Mouse (Mus musculus): ENCODE data around the gene Mvb12b. TPM values are rescaled to one million over a fixed set of nuclear protein-coding genes. Genes with fewer than 3 reads are reported as not detected.

The Mvb12b gene
- total and polyA plus RNA-seq, 2 experiments from 2014 or later = 68.1 to 155 TPM

DNA sequence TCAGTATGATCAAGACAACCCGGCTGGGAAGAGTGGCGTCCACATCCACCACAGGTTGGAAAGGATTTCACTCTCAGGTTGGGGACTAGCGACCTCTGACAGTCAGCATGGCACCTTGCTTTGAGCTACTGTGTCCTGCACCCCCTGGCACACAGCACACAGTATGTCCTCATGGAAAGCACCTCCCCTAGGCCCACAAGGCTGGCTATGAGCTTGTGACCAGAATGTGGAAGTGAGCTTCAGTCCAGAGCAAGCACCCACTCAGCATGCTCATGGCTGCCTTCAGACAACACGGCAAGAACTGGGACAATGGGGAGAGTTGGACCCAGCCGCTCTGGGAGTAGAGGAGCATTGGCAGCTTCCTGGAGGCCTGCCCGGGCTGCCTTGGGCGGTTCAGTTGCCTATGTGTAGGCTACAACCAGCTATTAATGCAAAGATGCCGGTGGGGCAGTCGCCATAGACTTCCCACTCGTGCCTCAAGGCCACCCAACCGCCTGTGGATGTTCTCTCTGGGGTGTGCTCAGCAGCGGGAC, 84.6 kb downstream of the Mvb12b start:
- ATAC-seq (ENCODE audit: low FRiP score) (peak; percentile 12; the same call in 1 of the 2 replicates), DNase-seq (ENCODE audit: low spot score) (no peak)
- H3K4me3 ChIP-seq (ENCODE audit: low read depth, low read length) = no peak overlapping the region
- no peaks in the 10 kb centered on the region for H3K9me3 ChIP-seq (ENCODE audit: low read length)
- TF ChIP-seq CTCF (IDR thresholded peaks at IDR 0.05) = no peak
- no peak overlapping the region for H3K9ac ChIP-seq (replicated peaks; ENCODE audit: low read length, poor library complexity, severe bottlenecking)
- H3K27ac ChIP-seq (ENCODE audit: low read depth, low read length) = no peak overlapping the region
- H3K4me2 ChIP-seq (ENCODE audit: low read depth, low read length, poor library complexity, severe bottlenecking) = no peak overlapping the region
- H3K27me3 ChIP-seq (ENCODE audit: insufficient read depth, low read length) = no peaks in the 10 kb centered on the region
- 72% methylated on average over 12 of the region's 12 CpGs for WGBS
- H3K36me3 ChIP-seq (ENCODE audit: insufficient read depth, low read length) = peaks cover 14% of the 10 kb centered on the region
- H3K4me1 ChIP-seq (ENCODE audit: insufficient read depth, low read length) = no peaks in the 10 kb centered on the region

DNA sequence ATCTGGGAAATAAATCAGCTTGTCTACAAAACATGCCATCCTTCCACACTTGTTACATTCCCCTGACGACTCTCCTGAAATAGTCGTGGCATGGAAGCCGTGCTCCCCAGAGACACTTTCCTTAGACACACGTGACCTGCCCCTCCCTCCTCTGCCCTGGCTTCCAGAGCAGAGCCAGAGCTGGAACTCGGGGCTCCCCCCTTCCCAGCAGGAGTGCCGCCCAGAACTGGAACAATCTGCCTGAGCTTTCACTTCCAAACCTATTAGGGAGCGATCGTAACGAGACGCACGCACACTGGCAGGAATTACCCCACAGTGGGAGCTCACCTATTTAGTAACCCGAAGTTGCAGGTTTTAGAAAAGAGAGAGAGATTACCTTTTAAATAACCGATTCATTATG, 86.0 kb downstream of the Mvb12b start:
- H3K9ac ChIP-seq (replicated peaks; ENCODE audit: low read length, poor library complexity, severe bottlenecking) = no peak overlapping the region
- no peaks in the 10 kb centered on the region for H3K4me1 ChIP-seq (ENCODE audit: insufficient read depth, low read length)
- peaks cover 14% of the 10 kb centered on the region for H3K36me3 ChIP-seq (ENCODE audit: insufficient read depth, low read length)
- DNase-seq (ENCODE audit: low spot score) (no peak), ATAC-seq (ENCODE audit: low FRiP score) (no peak)
- TF ChIP-seq CTCF (IDR thresholded peaks at IDR 0.05) = no peak
- WGBS = 53% methylated on average over 13 of the region's 13 CpGs
- no peak overlapping the region for H3K4me3 ChIP-seq (ENCODE audit: low read depth, low read length)
- H3K27me3 ChIP-seq (ENCODE audit: insufficient read depth, low read length) = no peaks in the 10 kb centered on the region
- H3K4me2 ChIP-seq (ENCODE audit: low read depth, low read length, poor library complexity, severe bottlenecking) = no peak overlapping the region
- H3K9me3 ChIP-seq (ENCODE audit: low read length) = no peaks in the 10 kb centered on the region
- no peak overlapping the region for H3K27ac ChIP-seq (ENCODE audit: low read depth, low read length)

DNA sequence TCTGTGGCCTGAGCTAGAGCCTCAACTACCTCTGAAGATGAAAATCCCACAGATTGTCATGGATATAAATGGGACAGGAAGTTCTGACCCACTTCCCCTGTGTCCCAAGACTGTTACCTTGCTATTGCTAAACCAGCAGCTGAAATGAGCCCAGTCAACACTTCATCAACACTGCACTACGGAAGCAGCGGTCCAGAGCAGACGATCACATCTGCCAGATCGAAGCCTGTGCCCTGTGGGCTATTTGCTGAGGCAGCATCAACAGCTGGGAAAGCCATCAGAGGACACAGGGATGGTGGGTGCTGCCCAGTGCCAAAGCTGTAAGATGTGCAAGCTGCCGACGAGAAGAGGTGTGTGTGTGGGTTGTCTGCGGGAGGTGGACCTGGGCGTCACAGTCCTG, 86.4 kb downstream of the Mvb12b start:
- no peak for TF ChIP-seq CTCF (IDR thresholded peaks at IDR 0.05)
- WGBS = 85% methylated on average over 8 of the region's 8 CpGs

DNA sequence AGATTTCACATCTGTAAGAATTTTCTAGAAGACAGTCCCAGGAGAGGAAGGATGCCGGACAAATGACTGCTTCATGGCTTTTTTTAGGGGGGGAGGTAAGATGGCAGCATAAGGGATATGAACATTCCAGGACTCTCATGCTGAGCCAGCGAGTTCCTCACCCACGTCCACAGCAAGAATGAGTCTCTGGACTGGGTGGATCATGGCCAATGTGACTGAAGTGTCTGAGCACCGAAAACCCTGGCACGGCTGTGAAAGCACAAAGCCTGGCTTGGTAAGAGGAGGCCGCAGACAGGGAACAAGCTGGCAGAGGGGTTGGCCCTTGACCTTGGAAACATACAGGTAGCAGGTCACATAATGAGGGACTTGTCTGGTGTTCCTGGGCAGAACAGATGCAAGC, 87.5 kb downstream of the Mvb12b start:
- Histone ChIP-seq H3K4me2 (ENCODE audit: low read depth, low read length, poor library complexity, severe bottlenecking) (no peak overlapping the region), H3K4me3 (ENCODE audit: low read depth, low read length) (no peak overlapping the region), H3K9me3 (ENCODE audit: low read length) (no peaks in the 10 kb centered on the region), H3K4me1 (ENCODE audit: insufficient read depth, low read length) (peaks cover 7% of the 10 kb centered on the region; the same call in 1 of the 2 replicates), H3K36me3 (ENCODE audit: insufficient read depth, low read length) (peaks cover 14% of the 10 kb centered on the region), H3K27ac (ENCODE audit: low read depth, low read length) (no peak overlapping the region), H3K9ac (replicated peaks; ENCODE audit: low read length, poor library complexity, severe bottlenecking) (no peak overlapping the region), H3K27me3 (ENCODE audit: insufficient read depth, low read length) (no peaks in the 10 kb centered on the region)
- 91% methylated on average over 6 of the region's 6 CpGs for WGBS
- no peak for ATAC-seq (ENCODE audit: low FRiP score)
- TF ChIP-seq CTCF (IDR thresholded peaks at IDR 0.05) = no peak
- DNase-seq (ENCODE audit: low spot score) = no peak

More for the DNA sequence above, 86.4 kb downstream of the Mvb12b start:
- no peak for DNase-seq (ENCODE audit: low spot score)
- Histone ChIP-seq H3K9me3 (ENCODE audit: low read length) (no peaks in the 10 kb centered on the region), H3K4me3 (ENCODE audit: low read depth, low read length) (no peak overlapping the region), H3K27me3 (ENCODE audit: insufficient read depth, low read length) (no peaks in the 10 kb centered on the region), H3K36me3 (ENCODE audit: insufficient read depth, low read length) (peaks cover 14% of the 10 kb centered on the region), H3K4me1 (ENCODE audit: insufficient read depth, low read length) (no peaks in the 10 kb centered on the region), H3K4me2 (ENCODE audit: low read depth, low read length, poor library complexity, severe bottlenecking) (no peak overlapping the region), H3K9ac (replicated peaks; ENCODE audit: low read length, poor library complexity, severe bottlenecking) (no peak overlapping the region), H3K27ac (ENCODE audit: low read depth, low read length) (no peak overlapping the region)
- ATAC-seq (ENCODE audit: low FRiP score) = no peak

DNA sequence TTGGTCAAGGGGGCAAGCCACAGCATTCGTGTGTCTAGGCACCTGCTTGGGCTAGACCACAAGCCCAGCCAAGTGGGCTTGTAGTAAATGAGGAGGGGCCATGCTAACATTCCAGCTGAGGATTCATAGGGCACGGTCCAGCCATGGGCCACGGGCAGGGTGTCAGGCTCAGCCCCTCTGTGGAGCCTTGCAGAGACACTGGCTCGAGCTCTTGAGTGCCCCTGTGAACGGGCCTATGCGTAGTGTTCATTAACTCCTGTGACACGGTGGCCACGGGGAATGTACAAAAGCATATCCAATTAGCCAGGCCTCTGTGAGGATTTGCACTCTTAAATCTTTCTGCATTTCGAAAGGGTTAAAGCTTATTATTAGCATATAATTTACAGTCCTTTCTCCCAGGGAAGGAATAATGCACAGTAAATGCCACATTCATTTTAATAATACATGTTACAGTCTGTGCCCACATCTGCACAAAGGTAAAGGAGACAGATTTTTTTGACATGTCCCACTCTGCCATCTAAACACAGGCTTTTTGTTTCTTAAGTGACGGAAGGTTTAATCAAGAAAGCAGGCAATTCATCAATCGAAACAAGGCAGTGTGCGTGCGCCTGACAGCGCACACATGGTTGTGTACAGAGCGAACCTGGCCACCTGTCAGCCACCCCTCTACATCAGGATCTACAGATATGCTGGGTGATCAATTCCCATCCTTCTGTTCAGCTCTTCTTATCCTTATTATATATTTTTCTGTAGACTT, 91.9 kb downstream of the Mvb12b start:
- Histone ChIP-seq H3K4me1 (ENCODE audit: insufficient read depth, low read length) (peaks cover 7% of the 10 kb centered on the region; the same call in 1 of the 2 replicates), H3K9me3 (ENCODE audit: low read length) (no peaks in the 10 kb centered on the region), H3K27me3 (ENCODE audit: insufficient read depth, low read length) (no peaks in the 10 kb centered on the region), H3K27ac (ENCODE audit: low read depth, low read length) (peak overlapping the region; percentile 52), H3K36me3 (ENCODE audit: insufficient read depth, low read length) (peaks cover 5% of the 10 kb centered on the region), H3K4me2 (ENCODE audit: low read depth, low read length, poor library complexity, severe bottlenecking) (no peak overlapping the region), H3K9ac (replicated peaks; ENCODE audit: low read length, poor library complexity, severe bottlenecking) (no peak overlapping the region), H3K4me3 (ENCODE audit: low read depth, low read length) (no peak overlapping the region)
- 43% methylated on average over 15 of the region's 15 CpGs for WGBS
- TF ChIP-seq CTCF (IDR thresholded peaks at IDR 0.05) = no peak
- ATAC-seq (ENCODE audit: low FRiP score) (peak; percentile 38; the same call in 1 of the 2 replicates), DNase-seq (ENCODE audit: low spot score) (no peak)

DNA sequence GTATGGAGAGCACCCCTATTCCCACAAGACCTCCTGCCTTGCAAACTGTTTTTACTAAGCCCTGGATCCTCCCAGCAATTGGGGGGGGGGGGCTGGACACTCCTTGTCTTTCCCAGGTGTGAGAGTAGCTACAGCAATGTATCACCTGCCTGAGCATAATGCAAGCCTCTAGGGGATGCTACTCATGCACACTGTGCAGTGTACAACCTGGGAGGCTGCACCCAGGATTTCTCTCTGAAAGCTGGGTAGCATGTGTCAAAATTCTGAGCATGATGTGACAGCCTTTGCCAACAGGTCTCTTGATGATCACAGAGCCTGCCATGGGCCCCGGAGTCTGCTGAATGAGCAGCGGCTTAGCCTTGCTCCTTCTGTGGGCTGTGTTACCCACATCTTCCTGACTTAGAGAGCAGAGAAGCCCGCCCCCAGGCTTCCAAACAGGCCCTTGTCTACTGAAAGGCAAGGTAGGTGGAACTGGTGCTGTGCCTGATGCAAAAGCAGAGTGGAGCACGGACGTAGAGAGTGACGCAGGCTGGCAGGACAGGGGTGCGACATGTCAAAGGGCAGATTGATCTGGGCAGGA, 92.7 kb downstream of the Mvb12b start:
- WGBS = 66% methylated on average over 7 of the region's 7 CpGs
- no peak for TF ChIP-seq CTCF (IDR thresholded peaks at IDR 0.05)
- Histone ChIP-seq H3K4me1 (ENCODE audit: insufficient read depth, low read length) (peaks cover 7% of the 10 kb centered on the region; the same call in 1 of the 2 replicates), H3K4me3 (ENCODE audit: low read depth, low read length) (no peak overlapping the region), H3K4me2 (ENCODE audit: low read depth, low read length, poor library complexity, severe bottlenecking) (no peak overlapping the region), H3K9ac (replicated peaks; ENCODE audit: low read length, poor library complexity, severe bottlenecking) (no peak overlapping the region), H3K9me3 (ENCODE audit: low read length) (no peaks in the 10 kb centered on the region), H3K27me3 (ENCODE audit: insufficient read depth, low read length) (no peaks in the 10 kb centered on the region), H3K27ac (ENCODE audit: low read depth, low read length) (peak overlapping the region; percentile 52), H3K36me3 (ENCODE audit: insufficient read depth, low read length) (peaks cover 5% of the 10 kb centered on the region)
- peak; percentile 57 for ATAC-seq (ENCODE audit: low FRiP score)
- no peak for DNase-seq (ENCODE audit: low spot score)

All from midbrain, postnatal 0 days (tissue).